Mouse (Mus musculus): ENCODE data around the gene Rasl10b. TPM values are rescaled to one million over a fixed set of nuclear protein-coding genes. Genes with fewer than 3 reads are reported as not detected.

Gene Rasl10b
- polyA plus RNA-seq, 1 experiment from 2014 or later: 27.5 TPM

DNA sequence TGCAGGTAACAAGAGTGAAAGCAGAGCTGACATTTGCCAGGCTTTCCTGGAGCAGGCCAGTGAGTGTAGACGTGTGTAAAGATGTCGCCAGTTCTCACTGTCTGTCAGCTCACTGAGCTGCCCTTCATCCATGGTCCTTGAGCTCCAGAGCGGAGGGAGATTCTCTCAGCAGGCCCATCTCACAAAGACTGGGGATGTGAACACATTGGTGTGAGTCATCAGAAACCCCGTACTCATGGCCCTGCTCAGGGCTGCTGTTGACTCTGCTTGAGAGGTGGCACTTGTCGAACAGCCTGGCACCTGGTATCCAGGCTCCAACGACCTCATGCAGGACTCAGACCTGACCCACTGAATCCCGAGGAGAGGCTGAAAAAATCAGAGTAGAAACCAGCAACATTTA, 5.2 kb upstream of the Rasl10b start:
- DNase-seq (ENCODE audit: low read depth, low spot score) (no peak), ATAC-seq (no peak)
- ChIA-PET CTCF (interaction anchor here (1.3 to 1.7 kb wide), 2 partner anchors 12 to 21 kb away, joined by 3 to 4 read pairs; no protein-coding TSS in a partner anchor), POLR2A (no interaction called here)
- H3K27me3 ChIP-seq: no peaks in the 10 kb centered on the region
- in situ Hi-C loops (cut with MboI; ENCODE audit: low pct_unique_long_range_greater_than_20kb): no loop called here
- no peak for TF ChIP-seq CTCF (IDR thresholded peaks at IDR 0.05)

GRCm38 (mm10) chr11:83406391-83406790, 2.5 kb upstream of the Rasl10b start:
- no peak for ATAC-seq
- no peak for DNase-seq (ENCODE audit: low read depth, low spot score)
- no peak for TF ChIP-seq CTCF (IDR thresholded peaks at IDR 0.05)
- in situ Hi-C loops (cut with MboI; ENCODE audit: low pct_unique_long_range_greater_than_20kb): no loop called here
- ChIA-PET CTCF (interaction anchor here (0.9 to 2.2 kb wide), 3 partner anchors 18 to 113 kb away, joined by 3 to 8 read pairs (median 3); no protein-coding TSS in a partner anchor), POLR2A (no interaction called here)
- H3K27me3 ChIP-seq: no peaks in the 10 kb centered on the region

- CTCF ChIA-PET: interaction anchor here (2.0 kb wide), 1 partner anchor 9 kb away, joined by 5 read pairs; no protein-coding TSS in a partner anchor
- no peak for TF ChIP-seq CTCF (IDR thresholded peaks at IDR 0.05)
- POLR2A ChIA-PET: interaction anchor here (0.6 kb wide), 1 partner anchor 49 kb away, joined by 3 read pairs; no protein-coding TSS in a partner anchor
- ATAC-seq (no peak), DNase-seq (ENCODE audit: low read depth, low spot score) (no peak)
- in situ Hi-C loops (cut with MboI; ENCODE audit: low pct_unique_long_range_greater_than_20kb): no loop called here
- H3K27me3 ChIP-seq: no peaks in the 10 kb centered on the region
Measured at GRCm38 (mm10) chr11:83408242-83408641, 695 bp upstream of the Rasl10b start.

GRCm38 (mm10) chr11:83409792-83410291, 905 bp downstream of the Rasl10b start:
- no peaks in the 10 kb centered on the region for H3K27me3 ChIP-seq
- no peak for DNase-seq (ENCODE audit: low read depth, low spot score)
- ChIA-PET CTCF (no interaction called here), POLR2A (interaction anchor here (1.3 kb wide), 1 partner anchor 23 kb away, joined by 4 read pairs; no protein-coding TSS in a partner anchor)
- no peak for TF ChIP-seq CTCF (IDR thresholded peaks at IDR 0.05)
- in situ Hi-C loops (cut with MboI; ENCODE audit: low pct_unique_long_range_greater_than_20kb): no loop called here
- peak; percentile 34 for ATAC-seq

DNA sequence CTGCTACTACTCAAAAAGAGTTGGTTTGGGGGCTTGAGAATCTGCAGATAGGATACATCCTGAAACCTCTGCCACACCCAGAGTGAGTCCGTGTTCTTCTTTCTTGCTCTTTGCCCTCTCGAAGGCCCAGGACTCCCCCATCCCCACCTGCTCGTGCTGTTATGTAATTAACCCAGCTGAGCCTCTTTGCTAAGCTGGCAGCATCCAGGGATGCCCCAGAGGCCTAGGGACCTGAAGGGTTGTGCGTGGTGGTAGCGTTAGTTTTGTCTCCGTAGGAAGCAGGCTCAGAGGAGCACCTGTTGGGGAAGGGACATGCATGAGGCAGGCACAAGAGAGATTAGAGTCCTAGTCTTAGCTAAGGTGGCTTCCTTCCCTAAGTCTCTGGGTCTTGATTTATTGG, 1.6 kb downstream of the Rasl10b start:
- ChIA-PET POLR2A (no interaction called here), CTCF (no interaction called here)
- ATAC-seq (no peak), DNase-seq (ENCODE audit: low read depth, low spot score) (no peak)
- no peak for TF ChIP-seq CTCF (IDR thresholded peaks at IDR 0.05)
- H3K27me3 ChIP-seq: no peaks in the 10 kb centered on the region
- in situ Hi-C loops (cut with MboI; ENCODE audit: low pct_unique_long_range_greater_than_20kb): no loop called here

DNA sequence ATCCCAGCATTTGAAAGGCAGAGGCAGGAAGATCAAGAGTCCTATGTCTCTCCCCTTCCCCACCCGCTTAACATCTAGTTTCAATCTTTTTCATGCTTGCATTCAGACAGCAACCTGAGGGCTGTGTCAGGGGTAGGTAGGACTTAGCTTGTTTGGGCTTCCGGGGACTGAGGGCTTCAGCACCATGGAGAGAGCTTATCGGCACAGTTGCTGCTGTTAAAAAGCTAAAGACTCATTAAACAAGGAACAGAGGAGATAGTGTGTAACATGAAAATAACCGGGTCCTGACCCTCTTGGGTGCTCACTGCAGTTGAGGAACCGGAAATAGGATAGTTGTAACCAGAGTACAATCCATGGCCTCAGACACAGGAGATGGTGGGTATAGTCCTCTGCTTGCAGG, 8.1 kb downstream of the Rasl10b start:
- in situ Hi-C loops (cut with MboI; ENCODE audit: low pct_unique_long_range_greater_than_20kb): no loop called here
- DNase-seq (ENCODE audit: low read depth, low spot score): peak; percentile 42
- POLR2A ChIA-PET: no interaction called here
- TF ChIP-seq CTCF (IDR thresholded peaks at IDR 0.05): no peak
- peak; percentile 36 for ATAC-seq
- CTCF ChIA-PET: interaction anchor here (1.1 to 1.4 kb wide), 2 partner anchors 9 kb away, joined by 3 to 5 read pairs; partner anchors contain the start of gene Rasl10b
- H3K27me3 ChIP-seq: no peaks in the 10 kb centered on the region

GRCm38 (mm10) chr11:83417708-83418107, 8.8 kb downstream of the Rasl10b start:
- CTCF ChIA-PET: interaction anchor here (1.1 to 1.4 kb wide), 2 partner anchors 9 kb away, joined by 3 to 5 read pairs; partner anchors contain the start of gene Rasl10b
- H3K27me3 ChIP-seq: no peaks in the 10 kb centered on the region
- no peak for TF ChIP-seq CTCF (IDR thresholded peaks at IDR 0.05)
- in situ Hi-C loops (cut with MboI; ENCODE audit: low pct_unique_long_range_greater_than_20kb): no loop called here
- no peak for DNase-seq (ENCODE audit: low read depth, low spot score)
- POLR2A ChIA-PET: no interaction called here
- ATAC-seq: no peak

GRCm38 (mm10) chr11:83418566-83418965, 9.6 kb downstream of the Rasl10b start:
- no peak for ATAC-seq

GRCm38 (mm10) chr11:83420338-83420737, 11.4 kb downstream of the Rasl10b start:
- ATAC-seq (no peak), DNase-seq (ENCODE audit: low read depth, low spot score) (no peak)
- ChIA-PET CTCF (interaction anchor here (1.1 kb wide), 1 partner anchor 92 kb away, joined by 5 read pairs; no protein-coding TSS in a partner anchor), POLR2A (no interaction called here)
- TF ChIP-seq CTCF (IDR thresholded peaks at IDR 0.05): no peak
- H3K27me3 ChIP-seq: no peaks in the 10 kb centered on the region
- in situ Hi-C loops (cut with MboI; ENCODE audit: low pct_unique_long_range_greater_than_20kb): loop anchor here (5.0 to 10.0 kb wide), 2 partner anchors 66 to 93 kb away; no protein-coding TSS in a partner anchor

More at GRCm38 (mm10) chr11:83418566-83418965, 9.6 kb downstream of the Rasl10b start:
- DNase-seq (ENCODE audit: low read depth, low spot score): no peak
- no peak for TF ChIP-seq CTCF (IDR thresholded peaks at IDR 0.05)
- H3K27me3 ChIP-seq: no peaks in the 10 kb centered on the region
- in situ Hi-C loops (cut with MboI; ENCODE audit: low pct_unique_long_range_greater_than_20kb): no loop called here
- ChIA-PET CTCF (no interaction called here), POLR2A (no interaction called here)

GRCm38 (mm10) chr11:83421305-83421704, 12.4 kb downstream of the Rasl10b start:
- no peaks in the 10 kb centered on the region for H3K27me3 ChIP-seq
- no peak for ATAC-seq
- no peak for DNase-seq (ENCODE audit: low read depth, low spot score)
- no peak for TF ChIP-seq CTCF (IDR thresholded peaks at IDR 0.05)
- in situ Hi-C loops (cut with MboI; ENCODE audit: low pct_unique_long_range_greater_than_20kb): loop anchor here (5.0 to 10.0 kb wide), 2 partner anchors 67 to 94 kb away; no protein-coding TSS in a partner anchor
- ChIA-PET POLR2A (no interaction called here), CTCF (interaction anchor here (1.1 to 1.3 kb wide), 2 partner anchors 36 to 93 kb away, joined by 3 to 5 read pairs; no protein-coding TSS in a partner anchor)

DNA sequence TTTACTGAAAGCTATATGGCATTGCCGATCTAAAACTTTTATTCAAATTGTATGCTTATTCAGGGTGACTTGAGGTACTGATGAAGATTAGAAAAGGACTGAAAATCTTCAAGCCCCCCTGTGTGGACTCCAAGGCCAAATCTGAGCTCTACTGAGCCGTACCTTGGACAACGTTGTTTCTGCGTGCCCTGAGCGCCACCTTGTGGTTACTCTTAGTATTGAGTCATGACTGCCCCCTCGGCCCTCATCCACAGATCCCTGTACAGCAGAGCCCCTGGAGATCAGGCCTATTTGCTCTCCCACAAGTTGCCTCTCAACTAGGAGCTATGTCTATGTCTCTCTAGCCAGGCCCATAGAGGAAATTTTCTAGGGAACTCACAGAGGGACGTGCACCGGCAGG, 15.7 kb downstream of the Rasl10b start:
- in situ Hi-C loops (cut with MboI; ENCODE audit: low pct_unique_long_range_greater_than_20kb): loop anchor here (5.0 to 10.0 kb wide), 2 partner anchors 70 to 97 kb away; no protein-coding TSS in a partner anchor
- DNase-seq (ENCODE audit: low read depth, low spot score) (no peak), ATAC-seq (no peak)
- TF ChIP-seq CTCF (IDR thresholded peaks at IDR 0.05): peak; percentile 84
- ChIA-PET POLR2A (no interaction called here), CTCF (interaction anchor here (0.9 to 2.4 kb wide), 17 partner anchors 10 to 103 kb away, joined by 3 to 13 read pairs (median 5); no protein-coding TSS in a partner anchor)
- H3K27me3 ChIP-seq: peaks cover 26% of the 10 kb centered on the region
